Mouse (Mus musculus): ENCODE results near the gene Pabpc1l. TPM values are rescaled to one million over a fixed set of nuclear protein-coding genes. Genes with fewer than 3 reads are reported as not detected.

Gene Pabpc1l
- polyA plus RNA-seq, 1 experiment = 0.50 TPM

DNA sequence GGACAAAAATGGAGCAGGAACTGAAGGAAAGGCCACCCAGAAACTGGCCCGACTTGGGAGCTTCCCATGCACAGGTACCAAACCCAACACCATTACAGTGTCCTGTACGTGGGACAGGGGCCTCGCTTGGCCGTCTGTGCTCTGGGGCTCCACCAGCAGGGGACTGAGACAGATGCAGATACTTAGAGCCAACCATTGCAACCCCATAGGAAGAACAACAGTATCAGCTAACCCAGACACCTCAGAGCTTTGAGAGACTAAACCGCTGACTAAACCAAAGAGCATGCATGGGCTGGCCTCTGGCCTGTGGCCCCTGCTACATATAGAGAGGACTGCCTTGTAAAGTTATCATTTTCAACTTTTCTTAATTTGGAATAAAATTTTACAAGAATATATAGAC, 20.7 kb upstream of the Pabpc1l start:
- 71% methylated on average over 5 of the region's 5 CpGs for WGBS
- H3K4me1 ChIP-seq (ENCODE audit: control insufficient read depth, insufficient read depth, low read length) = peaks cover 42% of the 10 kb centered on the region

DNA sequence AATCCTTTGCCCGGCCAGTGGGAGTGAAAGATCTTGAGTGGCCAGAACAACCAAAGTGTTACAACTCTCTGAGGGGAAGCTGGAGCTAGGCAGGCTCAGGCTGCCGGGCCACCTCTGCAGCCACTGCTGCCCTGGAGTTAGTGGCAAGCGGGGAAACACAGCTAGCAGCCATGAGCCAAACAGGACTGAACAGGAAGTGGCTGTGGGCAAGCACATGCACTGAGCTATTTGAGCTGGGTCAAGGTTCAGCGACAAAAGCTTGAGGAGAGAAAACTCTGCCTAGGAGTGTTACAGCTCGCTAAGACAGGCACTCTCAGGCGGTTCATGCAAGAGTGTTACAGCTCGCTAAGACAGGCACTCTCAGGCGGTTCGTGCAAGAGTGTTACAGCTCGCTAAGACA, 18.3 kb upstream of the Pabpc1l start:
- TF ChIP-seq CTCF (IDR thresholded peaks at IDR 0.05; ENCODE audit: insufficient read depth, low read length) = no peak
- TF ChIP-seq POLR2A (IDR thresholded peaks at IDR 0.05; ENCODE audit: borderline replicate concordance, extremely low read depth, low read depth, low read length) = no peak
- DNase-seq = peak; percentile 25
- peaks cover 38% of the 10 kb centered on the region for H3K4me1 ChIP-seq (ENCODE audit: control insufficient read depth, insufficient read depth, low read length)

More for the DNA sequence above, 20.7 kb upstream of the Pabpc1l start:
- no peak overlapping the region for H3K4me3 ChIP-seq (replicated peaks; ENCODE audit: extremely low read depth, low read depth, low read length)
- DNase-seq = no peak
- no peak for TF ChIP-seq CTCF (IDR thresholded peaks at IDR 0.05; ENCODE audit: insufficient read depth, low read length)
- no peak for TF ChIP-seq POLR2A (IDR thresholded peaks at IDR 0.05; ENCODE audit: borderline replicate concordance, extremely low read depth, low read depth, low read length)

DNA sequence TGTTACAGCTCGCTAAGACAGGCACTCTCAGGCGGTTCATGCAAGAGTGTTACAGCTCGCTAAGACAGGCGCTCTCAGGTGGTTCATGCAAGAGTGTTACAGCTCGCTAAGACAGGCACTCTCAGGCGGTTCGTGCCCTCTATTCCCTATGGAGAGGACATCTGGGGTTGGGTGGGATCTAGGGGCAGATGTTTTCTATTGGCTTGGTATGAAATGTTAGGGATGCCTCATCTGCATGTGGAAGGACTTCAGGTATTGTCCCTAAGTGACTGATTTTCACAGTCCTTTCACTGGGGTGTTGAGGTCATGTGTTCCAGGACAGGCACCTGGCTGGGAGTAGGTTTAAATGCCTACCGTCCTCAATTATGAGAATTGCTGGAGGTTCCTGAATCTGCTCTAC, 17.7 kb upstream of the Pabpc1l start:
- WGBS = 75% methylated on average over 8 of the region's 8 CpGs

More for the DNA sequence above, 18.3 kb upstream of the Pabpc1l start:
- H3K4me3 ChIP-seq (replicated peaks; ENCODE audit: extremely low read depth, low read depth, low read length) = no peak overlapping the region
- WGBS = 33% methylated on average over 10 of the region's 10 CpGs

DNA sequence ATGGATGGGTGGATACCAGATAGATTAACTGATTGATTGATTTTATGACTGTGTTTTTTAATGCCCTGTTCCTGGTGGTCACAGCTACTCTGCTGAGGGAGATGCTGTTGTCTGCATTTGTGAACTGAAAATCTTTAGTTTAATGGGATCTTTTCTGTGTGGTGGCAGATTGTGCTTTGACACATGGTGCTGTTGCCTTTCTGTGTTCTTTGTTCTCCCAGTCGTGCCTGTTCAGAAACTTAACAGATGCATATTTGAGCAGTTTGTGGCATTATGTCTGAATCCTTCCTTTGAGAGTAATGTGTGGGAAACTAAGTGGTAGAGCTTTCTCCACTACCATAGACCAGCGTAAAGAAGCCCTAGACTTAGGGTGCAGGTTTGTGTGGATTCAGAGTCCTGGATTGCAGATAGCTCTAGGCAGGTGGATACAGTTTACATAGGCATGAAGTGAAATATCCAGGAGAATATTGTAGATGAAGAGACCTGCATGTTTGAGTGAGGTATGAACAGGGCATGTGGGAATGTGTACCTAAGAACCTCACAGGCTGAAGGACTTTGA, 17.2 kb upstream of the Pabpc1l start:
- DNase-seq = no peak
- H3K4me3 ChIP-seq (replicated peaks; ENCODE audit: extremely low read depth, low read depth, low read length) = no peak overlapping the region
- H3K4me1 ChIP-seq (ENCODE audit: control insufficient read depth, insufficient read depth, low read length) = peaks cover 29% of the 10 kb centered on the region
- WGBS = 62% methylated on average over 2 of the region's 2 CpGs
- TF ChIP-seq POLR2A (IDR thresholded peaks at IDR 0.05; ENCODE audit: borderline replicate concordance, extremely low read depth, low read depth, low read length) = no peak
- no peak for TF ChIP-seq CTCF (IDR thresholded peaks at IDR 0.05; ENCODE audit: insufficient read depth, low read length)

More for the DNA sequence above, 17.7 kb upstream of the Pabpc1l start:
- Histone ChIP-seq H3K4me3 (replicated peaks; ENCODE audit: extremely low read depth, low read depth, low read length) (no peak overlapping the region), H3K4me1 (ENCODE audit: control insufficient read depth, insufficient read depth, low read length) (peaks cover 34% of the 10 kb centered on the region)
- TF ChIP-seq CTCF (IDR thresholded peaks at IDR 0.05; ENCODE audit: insufficient read depth, low read length) = no peak
- no peak for TF ChIP-seq POLR2A (IDR thresholded peaks at IDR 0.05; ENCODE audit: borderline replicate concordance, extremely low read depth, low read depth, low read length)
- DNase-seq = no peak

DNA sequence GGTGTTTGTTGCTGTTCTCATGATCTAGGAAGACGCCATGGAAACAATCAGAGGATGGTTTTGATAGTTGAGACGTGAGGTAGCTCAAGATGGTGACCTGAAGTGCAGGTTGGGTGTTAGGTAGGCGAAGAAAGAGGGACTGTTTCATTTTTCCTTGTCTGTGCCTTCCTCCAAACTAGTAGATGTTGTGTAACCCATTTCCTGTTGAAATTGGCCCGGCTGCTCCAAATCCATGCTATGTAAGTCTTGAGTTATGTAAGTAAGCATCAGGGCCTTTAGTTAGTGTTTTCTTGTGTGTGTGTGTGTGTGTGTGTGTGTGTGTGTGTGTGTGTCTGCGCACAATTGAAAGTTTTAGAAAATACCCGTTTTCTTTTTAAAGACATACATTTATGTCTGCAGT, 16.0 kb upstream of the Pabpc1l start:
- no peak for DNase-seq
- no peak overlapping the region for H3K4me3 ChIP-seq (replicated peaks; ENCODE audit: extremely low read depth, low read depth, low read length)
- WGBS = 35% methylated on average over 6 of the region's 6 CpGs

DNA sequence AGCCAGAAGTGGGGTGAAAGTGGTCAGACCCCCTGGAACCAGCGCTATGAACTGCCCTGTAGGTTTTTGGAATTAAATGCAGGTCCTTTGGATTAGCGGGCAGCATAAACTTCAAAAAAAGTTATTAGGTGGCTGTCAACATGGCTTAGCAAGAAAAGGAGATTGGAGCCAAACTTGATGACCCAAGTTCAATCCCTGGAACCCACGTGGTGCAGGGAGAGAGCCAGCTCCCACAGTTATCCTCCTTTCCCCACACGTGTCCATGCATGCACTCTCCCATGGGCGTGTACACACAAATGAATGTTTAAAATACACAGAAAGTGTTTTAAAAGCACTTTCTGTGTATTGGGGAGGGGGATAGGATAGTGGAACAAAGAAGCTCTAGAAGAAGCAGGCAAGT, 14.8 kb upstream of the Pabpc1l start:
- peaks cover 26% of the 10 kb centered on the region for H3K4me1 ChIP-seq (ENCODE audit: control insufficient read depth, insufficient read depth, low read length)
- TF ChIP-seq POLR2A (IDR thresholded peaks at IDR 0.05; ENCODE audit: borderline replicate concordance, extremely low read depth, low read depth, low read length) = no peak
- no peak for TF ChIP-seq CTCF (IDR thresholded peaks at IDR 0.05; ENCODE audit: insufficient read depth, low read length)
- H3K4me3 ChIP-seq (replicated peaks; ENCODE audit: extremely low read depth, low read depth, low read length) = no peak overlapping the region
- DNase-seq = no peak
- WGBS = 52% methylated on average over 5 of the region's 5 CpGs

More for the DNA sequence above, 16.0 kb upstream of the Pabpc1l start:
- TF ChIP-seq CTCF (IDR thresholded peaks at IDR 0.05; ENCODE audit: insufficient read depth, low read length) = no peak
- no peak for TF ChIP-seq POLR2A (IDR thresholded peaks at IDR 0.05; ENCODE audit: borderline replicate concordance, extremely low read depth, low read depth, low read length)
- peaks cover 26% of the 10 kb centered on the region for H3K4me1 ChIP-seq (ENCODE audit: control insufficient read depth, insufficient read depth, low read length)

DNA sequence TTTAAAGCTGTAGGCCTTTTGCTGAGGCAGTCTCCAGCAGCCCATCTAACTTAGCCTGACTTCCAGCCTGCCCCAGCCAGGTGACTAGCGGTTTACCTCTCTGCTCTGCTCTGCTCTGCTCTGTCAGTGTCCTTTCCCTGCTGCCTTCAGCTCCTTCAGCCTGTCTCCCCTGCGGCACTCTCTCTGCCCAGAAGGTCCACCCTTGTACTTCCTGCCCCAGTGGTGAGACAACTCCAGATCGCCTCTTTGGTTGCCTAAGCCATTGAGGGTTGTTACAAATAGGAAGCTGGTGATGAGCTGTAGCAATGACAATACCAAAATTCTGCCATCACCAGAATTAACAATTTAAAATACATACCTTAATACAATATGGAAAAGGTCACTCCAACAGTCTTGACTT, 14.3 kb upstream of the Pabpc1l start:
- H3K4me3 ChIP-seq (replicated peaks; ENCODE audit: extremely low read depth, low read depth, low read length) = no peak overlapping the region
- 50% methylated on average over 3 of the region's 3 CpGs for WGBS
- peaks cover 22% of the 10 kb centered on the region for H3K4me1 ChIP-seq (ENCODE audit: control insufficient read depth, insufficient read depth, low read length)
- TF ChIP-seq CTCF (IDR thresholded peaks at IDR 0.05; ENCODE audit: insufficient read depth, low read length) (no peak), POLR2A (IDR thresholded peaks at IDR 0.05; ENCODE audit: borderline replicate concordance, extremely low read depth, low read depth, low read length) (no peak)
- no peak for DNase-seq

DNA sequence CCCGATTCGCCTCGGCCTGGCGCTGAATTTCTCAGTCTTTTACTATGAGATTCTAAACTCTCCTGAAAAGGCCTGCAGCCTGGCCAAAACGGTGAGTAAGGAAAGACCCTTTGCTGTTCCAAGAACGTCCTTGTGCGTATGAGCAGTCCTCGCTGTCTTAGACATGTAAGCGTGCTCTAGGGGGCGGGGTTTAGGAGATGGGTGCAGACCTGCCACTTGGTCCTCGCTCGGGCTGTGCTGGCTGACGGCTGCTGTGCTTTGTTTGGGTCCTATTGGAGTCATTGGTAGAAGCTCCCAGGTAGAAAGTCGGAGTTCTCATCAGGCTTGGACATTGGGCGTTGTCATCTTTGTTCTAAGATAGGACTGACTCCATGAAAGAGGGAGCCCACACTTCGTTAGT, 9.9 kb upstream of the Pabpc1l start:
- Histone ChIP-seq H3K4me1 (ENCODE audit: control insufficient read depth, insufficient read depth, low read length) (no peaks in the 10 kb centered on the region; the same call in 1 of the 2 replicates), H3K4me3 (replicated peaks; ENCODE audit: extremely low read depth, low read depth, low read length) (no peak overlapping the region)
- no peak for TF ChIP-seq CTCF (IDR thresholded peaks at IDR 0.05; ENCODE audit: insufficient read depth, low read length)
- TF ChIP-seq POLR2A (IDR thresholded peaks at IDR 0.05; ENCODE audit: borderline replicate concordance, extremely low read depth, low read depth, low read length) = no peak
- 89% methylated on average over 16 of the region's 16 CpGs for WGBS
- DNase-seq = no peak

DNA sequence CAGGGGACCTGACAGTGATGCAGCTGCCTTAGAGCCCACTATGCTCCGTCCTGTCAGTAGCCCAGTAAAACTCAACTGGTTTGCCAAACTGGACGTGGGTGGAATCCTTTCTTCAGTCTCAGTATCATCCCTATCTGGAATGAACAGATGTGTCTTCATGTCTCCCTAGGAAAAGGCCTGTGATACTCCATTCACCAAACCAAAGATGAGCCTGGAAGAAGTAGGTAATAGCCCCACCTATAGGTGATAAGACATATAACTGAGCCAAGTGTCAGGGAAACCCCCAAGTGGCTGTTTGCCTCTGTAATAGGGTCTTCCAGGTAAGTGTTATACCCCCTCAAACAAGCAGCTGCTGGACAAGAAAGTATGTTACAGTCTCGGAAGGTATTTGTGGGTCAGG, 6.3 kb upstream of the Pabpc1l start:
- TF ChIP-seq POLR2A (IDR thresholded peaks at IDR 0.05; ENCODE audit: borderline replicate concordance, extremely low read depth, low read depth, low read length) = no peak
- TF ChIP-seq CTCF (IDR thresholded peaks at IDR 0.05; ENCODE audit: insufficient read depth, low read length) = no peak
- Histone ChIP-seq H3K4me3 (replicated peaks; ENCODE audit: extremely low read depth, low read depth, low read length) (no peak overlapping the region), H3K4me1 (ENCODE audit: control insufficient read depth, insufficient read depth, low read length) (no peaks in the 10 kb centered on the region)
- DNase-seq = no peak
- WGBS = 93% methylated on average over 3 of the region's 3 CpGs

DNA sequence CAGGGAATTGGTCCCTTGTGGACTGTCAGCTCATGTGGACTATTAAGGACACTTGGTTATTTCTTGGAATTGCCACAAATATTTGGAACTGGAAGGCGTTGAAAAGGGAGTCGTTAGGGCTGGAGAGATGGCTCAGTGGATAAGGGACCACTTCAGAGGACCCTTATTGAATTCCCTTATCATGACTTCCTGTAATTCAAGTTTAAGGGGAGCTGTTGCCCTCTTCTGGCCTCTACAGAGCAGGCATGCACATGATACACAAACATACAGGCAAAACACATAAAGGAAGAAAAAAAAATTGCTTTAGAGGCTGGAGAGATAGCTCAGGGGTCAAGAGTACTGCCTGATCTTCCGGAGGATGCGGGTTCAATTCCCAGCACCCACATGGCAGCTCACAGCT, 5.3 kb upstream of the Pabpc1l start:
- no peak for DNase-seq
- WGBS = 51% methylated on average over 4 of the region's 4 CpGs
- Histone ChIP-seq H3K4me3 (replicated peaks; ENCODE audit: extremely low read depth, low read depth, low read length) (no peak overlapping the region), H3K4me1 (ENCODE audit: control insufficient read depth, insufficient read depth, low read length) (no peaks in the 10 kb centered on the region)
- no peak for TF ChIP-seq CTCF (IDR thresholded peaks at IDR 0.05; ENCODE audit: insufficient read depth, low read length)
- TF ChIP-seq POLR2A (IDR thresholded peaks at IDR 0.05; ENCODE audit: borderline replicate concordance, extremely low read depth, low read depth, low read length) = no peak

All from lung, adult 2 months (tissue).